Mouse (Mus musculus) neutrophil, adult 5-6 weeks (primary cell): ENCODE results near the gene Hfm1. TPM values are rescaled to one million over a fixed set of nuclear protein-coding genes. Genes with fewer than 3 reads are reported as not detected.
A peak's percentile ranks its signal among the peaks of the same experiment; 100 is the strongest.

Experiments used
- ATAC-seq: fragments of 151-379, 151-347 bp; 2 replicates; pipeline ENCODE4 v1.8.0; 2017; ENCODE audit warnings: mild to moderate bottlenecking, moderate TSS enrichment; ENCODE audit not compliant: insufficient number of reproducible peaks, poor library complexity, low FRiP score, severe bottlenecking; ENCODE audit errors: extremely low read depth
- total RNA-seq: library from RNA; stranded (forward); fragments of 200-1000 nt; gene quantifications from 2 replicates; pipeline ENCODE4 v1.2.3, GENCODE M21; 2017

Hfm1 gene
- total RNA-seq, 1 experiment from 2014 or later, result not detected

DNA sequence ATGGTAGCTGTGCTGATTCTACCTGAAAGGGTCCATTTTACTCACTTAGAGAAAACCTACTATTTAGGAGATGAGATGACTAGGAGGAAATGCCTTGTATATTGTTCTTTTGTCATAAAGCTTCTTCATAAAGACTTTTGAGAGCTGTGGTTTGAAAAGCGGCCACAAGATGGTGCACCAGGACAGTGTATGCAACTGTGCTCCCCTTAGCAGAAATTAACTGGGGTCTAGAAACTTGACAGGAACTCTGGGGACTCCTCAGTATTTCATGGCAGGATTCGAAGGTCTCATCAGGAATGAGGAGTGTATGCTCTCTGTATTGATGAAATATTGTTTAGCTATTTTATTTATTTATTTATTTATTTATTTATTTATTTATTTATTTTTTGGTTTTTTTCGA lies 65.7 kb downstream of the Hfm1 start:
- peak; percentile 82 for ATAC-seq

DNA sequence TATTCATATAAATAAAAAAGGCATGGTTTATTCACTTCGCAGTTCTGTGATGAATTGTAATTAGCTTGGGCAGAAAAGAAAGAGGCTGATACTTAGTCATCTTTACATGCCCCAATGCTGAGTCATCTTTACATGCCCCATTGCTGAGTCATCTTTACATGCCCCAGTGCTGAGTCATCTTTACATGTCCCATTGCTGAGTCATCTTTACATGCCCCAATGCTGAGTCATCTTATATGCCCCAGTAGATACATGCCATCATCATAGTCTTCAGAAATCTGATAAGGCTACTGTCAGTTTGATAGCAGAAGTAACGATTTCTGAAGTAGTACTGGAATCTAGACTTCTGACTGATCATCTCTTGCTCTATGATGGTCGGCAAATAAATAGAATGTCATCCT lies 72.8 kb downstream of the Hfm1 start:
- ATAC-seq, result no peak

DNA sequence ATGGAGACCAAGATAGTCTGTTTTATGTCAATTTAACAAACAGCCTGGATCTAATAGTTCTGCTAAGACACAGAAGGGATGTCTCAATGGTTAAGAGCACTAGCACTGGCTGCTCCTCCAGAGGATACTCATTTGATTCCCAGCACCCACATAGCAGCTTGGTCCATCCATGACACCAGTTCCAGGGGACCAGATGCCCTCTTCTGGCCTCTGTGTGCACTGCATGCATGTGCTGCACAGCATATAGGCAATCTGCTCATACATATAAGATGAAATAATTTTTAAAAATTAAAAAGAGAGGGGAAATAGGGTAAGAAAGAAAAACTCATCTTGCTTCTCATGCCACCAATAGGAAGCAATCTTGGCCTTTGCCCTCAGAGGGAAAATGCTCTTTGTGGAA lies 79.1 kb downstream of the Hfm1 start:
- no peak for ATAC-seq

- ATAC-seq, result no peak
These were observed 82.2 kb downstream of the Hfm1 start for GRCm38 (mm10) chr5:106843906-106844305.

GRCm38 (mm10) chr5:106833025-106833424 lies 93.1 kb downstream of the Hfm1 start:
- ATAC-seq, result no peak

GRCm38 (mm10) chr5:106831401-106831800 lies 94.7 kb downstream of the Hfm1 start:
- ATAC-seq, result no peak

- no peak for ATAC-seq
These were observed 95.3 kb downstream of the Hfm1 start for GRCm38 (mm10) chr5:106830775-106831174.

DNA sequence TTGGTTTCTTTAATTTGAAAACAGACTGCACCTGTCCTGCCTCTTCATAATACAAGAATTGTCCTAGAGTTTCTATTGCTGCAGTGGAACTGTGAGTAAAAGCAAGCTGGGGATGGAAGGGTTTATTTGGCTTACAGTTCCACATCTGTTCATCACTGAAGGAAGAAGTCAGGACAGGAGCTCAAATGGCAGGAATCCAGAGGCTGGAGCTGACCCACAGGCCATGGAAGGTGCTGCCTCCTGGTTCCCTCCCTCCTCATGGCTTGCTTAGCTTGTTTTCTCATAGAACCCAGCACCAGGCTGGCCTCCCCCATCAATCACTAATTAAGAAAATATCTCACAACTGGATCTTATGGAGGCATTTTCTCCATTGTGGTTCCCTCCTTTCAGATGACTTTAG lies 99.4 kb downstream of the Hfm1 start:
- no peak for ATAC-seq

- ATAC-seq, result no peak
These were observed 100.1 kb downstream of the Hfm1 start for GRCm38 (mm10) chr5:106826044-106826443.

- peak; percentile 66 for ATAC-seq
These were observed 100.7 kb downstream of the Hfm1 start for GRCm38 (mm10) chr5:106825301-106825853.

DNA sequence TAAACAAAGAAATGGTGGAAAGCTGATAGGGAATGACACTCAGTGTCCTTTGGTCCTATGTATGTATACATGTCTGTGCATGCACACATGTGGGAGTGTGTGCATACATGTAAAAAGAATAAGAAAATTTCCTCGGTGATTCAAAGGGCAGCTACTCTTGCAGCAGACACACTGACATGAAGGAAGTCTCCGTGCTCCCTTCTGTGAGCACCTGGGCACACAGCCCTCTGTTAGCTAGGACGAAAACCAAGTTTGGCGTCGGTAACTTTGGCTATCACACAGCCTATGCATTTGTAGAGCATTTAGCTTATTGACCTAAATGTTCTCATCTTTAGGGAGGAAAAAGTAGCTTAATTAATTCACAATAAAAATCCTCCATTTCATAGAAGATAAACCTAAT lies 101.4 kb downstream of the Hfm1 start:
- no peak for ATAC-seq

DNA sequence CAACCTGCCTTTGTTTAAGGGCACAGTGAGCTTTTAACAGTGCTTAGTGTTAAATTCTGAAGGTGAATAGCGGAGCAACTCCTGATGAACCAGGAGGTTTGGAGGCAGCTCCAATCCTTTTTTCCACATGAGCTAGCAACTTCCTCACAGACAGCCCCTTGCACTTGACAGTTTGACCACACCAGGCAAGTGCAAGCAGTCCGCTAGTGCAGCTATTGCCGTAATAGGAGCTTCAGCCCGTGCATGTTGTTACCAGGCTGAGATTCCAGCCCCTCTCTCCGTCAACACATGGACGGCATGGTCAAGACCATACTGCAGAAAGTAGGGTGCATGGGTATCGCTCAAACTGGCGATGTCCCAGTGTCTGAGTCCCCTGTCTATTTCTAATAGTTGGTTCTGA lies 106.5 kb downstream of the Hfm1 start:
- ATAC-seq, result no peak

- ATAC-seq, result no peak
These were observed 110.0 kb downstream of the Hfm1 start for GRCm38 (mm10) chr5:106815923-106816654.

- no peak for ATAC-seq
These were observed 111.5 kb downstream of the Hfm1 start for GRCm38 (mm10) chr5:106814611-106815010.

- peak; percentile 58 for ATAC-seq
These were observed 123.0 kb downstream of the Hfm1 start for GRCm38 (mm10) chr5:106803094-106803493.

DNA sequence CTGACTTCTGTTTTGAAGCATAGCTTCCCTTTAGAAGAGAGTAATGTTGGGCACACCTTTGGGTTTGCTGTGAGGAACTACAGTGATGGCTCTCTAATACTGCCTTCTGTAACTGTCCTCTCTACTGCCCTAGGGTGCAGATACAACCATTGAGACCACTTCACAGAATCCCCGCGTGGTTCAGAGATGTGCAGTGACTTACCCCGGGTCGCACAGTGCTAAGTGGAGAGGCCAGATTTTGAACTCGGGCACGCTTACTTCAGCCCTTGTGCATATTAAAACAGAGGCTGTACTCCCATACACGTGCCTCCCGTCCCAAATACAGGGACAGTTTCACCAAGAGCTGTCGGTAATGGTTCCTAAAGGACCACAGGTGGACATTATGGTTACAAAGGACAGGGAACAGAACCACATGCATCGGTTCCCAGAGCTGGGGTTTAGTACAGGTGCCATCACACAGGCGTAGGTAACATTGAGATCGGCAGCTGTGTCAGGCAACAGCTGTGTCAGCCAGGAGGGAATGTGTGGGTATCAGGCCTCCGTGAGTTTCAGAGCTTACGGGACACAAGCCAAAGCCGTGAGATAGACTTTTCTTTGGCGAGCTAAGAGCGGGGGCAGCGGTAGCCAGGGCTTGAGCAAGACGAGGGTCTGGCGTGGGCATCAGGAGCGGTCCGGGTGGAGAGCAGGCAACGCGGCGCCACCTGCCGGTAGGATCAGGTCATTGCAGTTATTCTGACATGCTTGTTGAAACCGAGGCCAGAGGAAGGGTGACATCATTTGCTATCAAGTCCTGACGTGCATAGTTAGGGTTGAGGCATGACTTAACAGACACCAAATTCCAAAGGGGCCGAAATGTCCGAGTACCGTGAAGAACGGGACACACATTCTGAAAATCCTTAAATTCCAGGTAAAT lies 124.0 kb downstream of the Hfm1 start:
- peak; percentile 83 for ATAC-seq

DNA sequence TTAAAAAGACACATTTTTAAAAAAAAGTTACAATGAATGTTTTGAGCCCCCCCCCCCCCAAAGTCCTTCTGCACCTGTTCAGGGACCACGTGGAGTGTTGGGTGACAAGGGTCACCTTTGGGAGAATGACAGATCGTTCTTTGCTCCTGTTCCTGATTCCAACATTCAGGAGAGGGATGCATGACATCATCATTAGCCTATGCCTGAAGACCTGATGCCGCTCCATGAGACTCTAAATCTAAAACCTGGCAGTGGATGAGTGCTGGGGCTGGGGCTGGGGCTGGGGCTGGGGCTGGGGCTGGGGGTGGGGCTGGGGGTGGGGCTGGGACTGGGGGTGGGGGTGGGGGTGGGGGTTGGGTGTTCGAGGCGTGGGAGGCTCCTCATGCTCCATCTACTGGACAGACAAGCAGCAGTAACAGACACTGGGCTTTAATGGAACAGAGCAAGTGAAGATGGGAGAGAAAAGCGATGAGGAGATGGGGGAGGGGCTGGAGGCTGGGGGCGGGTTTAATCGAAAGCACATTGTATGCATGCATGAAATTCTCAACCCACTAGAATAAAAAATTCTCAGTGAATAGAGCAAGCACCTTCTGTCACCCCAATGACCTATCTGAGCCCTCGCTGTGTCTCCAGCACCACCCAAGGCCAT lies 124.8 kb downstream of the Hfm1 start:
- no peak for ATAC-seq

GRCm38 (mm10) chr5:106797896-106798295 lies 128.2 kb downstream of the Hfm1 start:
- no peak for ATAC-seq

DNA sequence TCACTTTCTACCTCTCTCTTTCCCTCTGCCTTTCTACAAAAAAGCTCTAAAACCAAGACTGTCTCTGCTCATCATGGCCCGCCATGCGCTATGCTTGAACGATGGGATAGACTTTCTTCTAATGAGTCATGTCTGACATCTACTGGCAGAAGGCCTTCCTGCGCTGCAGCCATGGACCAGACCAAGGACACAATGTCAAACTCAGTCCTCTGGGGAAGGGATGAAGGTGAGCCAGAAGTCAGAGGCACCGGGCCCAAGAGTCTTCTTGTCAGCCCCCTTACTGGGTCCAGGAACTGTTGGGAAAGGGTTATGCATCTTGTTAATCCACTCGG lies 134.9 kb downstream of the Hfm1 start:
- 0 out of 2 replicates have a peak, but pooled peaks have one; percentile 26 for ATAC-seq
